Mouse (Mus musculus) stomach, embryonic 16.5 days (tissue): Measurements from ENCODE around the gene Irgm1. TPM values are rescaled to one million over a fixed set of nuclear protein-coding genes. Genes with fewer than 3 reads are reported as not detected.
A peak's percentile ranks its signal among the peaks of the same experiment; 100 is the strongest.

Source experiments
- ATAC-seq: fragments of 200-750 bp; cut with Nextera tagmentation; 2 replicates; pipeline ENCODE4 v1.8.0; 2017; ENCODE audit warnings: moderate number of reproducible peaks, moderate TSS enrichment; ENCODE audit not compliant: insufficient read depth, low FRiP score
- H3K27ac ChIP-seq: fragments of 300-500 bp; sonication (generic); 2 replicates; pipeline ENCODE4 v1.5.1; 2014; ENCODE audit warnings: low read length
- H3K27me3 ChIP-seq: fragments of 300-500 bp; sonication (generic); 2 replicates; pipeline ENCODE4 v1.6.1; 2014; ENCODE audit warnings: low read length, control low read depth, mixed read lengths; ENCODE audit not compliant: control insufficient read depth, insufficient read depth
- H3K36me3 ChIP-seq: fragments of 300-500 bp; sonication (generic); 2 replicates; pipeline ENCODE4 v1.6.1; 2014; ENCODE audit warnings: low read length; ENCODE audit not compliant: control insufficient read depth, insufficient read depth
- H3K4me1 ChIP-seq: fragments of 300-500 bp; sonication (generic); 2 replicates; pipeline ENCODE4 v1.6.1; 2014; ENCODE audit warnings: low read length, control low read depth, mixed read lengths; ENCODE audit not compliant: control insufficient read depth, insufficient read depth
- H3K4me2 ChIP-seq: fragments of 300-500 bp; sonication (generic); 2 replicates; pipeline ENCODE4 v1.6.1; 2014; ENCODE audit warnings: low read depth, low read length, mixed read lengths
- H3K4me3 ChIP-seq: fragments of 300-500 bp; sonication (generic); replicated peaks from 2 replicates; pipeline ENCODE4 v1.5.1; 2014; ENCODE audit warnings: mild to moderate bottlenecking, low read length
- H3K9ac ChIP-seq: fragments of 300-500 bp; sonication (generic); 2 replicates; pipeline ENCODE4 v1.6.1; 2014; ENCODE audit warnings: low read length
- H3K9me3 ChIP-seq: fragments of 300-500 bp; sonication (generic); replicated peaks from 2 replicates; pipeline ENCODE4 v1.6.1; 2016; ENCODE audit warnings: low read length, control low read depth; ENCODE audit not compliant: control insufficient read depth
- WGBS: fragments of 180-500 bp; shearing (Covaris S2); extraction: QIAGEN DNeasy Blood & Tissue Kit; methylation state at CpG from one replicate; pipeline ENCODE4 v1.1.7; 2014; 5-methylcytosine and 5-hydroxymethylcytosine counted together
- polyA plus RNA-seq: library from polyadenylated mRNA; unstranded; fragments of >200 nt; fragmentation: Nextera tagmentation; extraction: Ambion mirVana; gene quantifications from 2 replicates; pipeline ENCODE4 v1.2.1, GENCODE M21; 2015

The Irgm1 gene
- polyA plus RNA-seq, 1 experiment from 2014 or later: 13.1 TPM

DNA sequence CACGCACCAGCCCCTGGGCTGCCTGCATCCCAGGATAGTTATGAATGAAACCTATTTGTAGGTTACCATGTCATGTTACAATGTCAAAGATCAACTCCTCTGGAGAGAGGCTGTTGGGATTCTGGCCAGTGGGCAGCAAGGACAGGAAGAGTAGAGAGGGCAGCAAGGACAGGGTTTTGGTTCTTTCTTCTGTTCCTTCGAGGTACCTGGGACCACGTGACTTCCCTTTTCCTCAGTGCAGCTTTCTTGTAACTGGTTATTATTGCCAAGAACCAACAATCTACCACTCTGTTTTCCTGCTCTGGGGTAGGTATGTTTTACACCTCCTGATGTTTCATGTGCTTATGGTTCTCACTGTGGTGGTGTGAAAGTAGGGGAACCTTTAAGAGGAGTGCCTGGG is 7.7 kb downstream of the Irgm1 start:
- WGBS: 88% methylated on average over 3 of the region's 3 CpGs
- 0 out of 2 replicates have a peak, but pooled peaks cover 4% of the 10 kb centered on the region for H3K36me3 ChIP-seq
- H3K4me3 ChIP-seq: no peak overlapping the region
- H3K27me3 ChIP-seq: no peaks in the 10 kb centered on the region
- ATAC-seq: no peak
- H3K4me2 ChIP-seq: no peak overlapping the region
- no peak overlapping the region for H3K27ac ChIP-seq
- no peak overlapping the region for H3K9ac ChIP-seq
- no peaks in the 10 kb centered on the region for H3K4me1 ChIP-seq
- H3K9me3 ChIP-seq: no peaks in the 10 kb centered on the region

DNA sequence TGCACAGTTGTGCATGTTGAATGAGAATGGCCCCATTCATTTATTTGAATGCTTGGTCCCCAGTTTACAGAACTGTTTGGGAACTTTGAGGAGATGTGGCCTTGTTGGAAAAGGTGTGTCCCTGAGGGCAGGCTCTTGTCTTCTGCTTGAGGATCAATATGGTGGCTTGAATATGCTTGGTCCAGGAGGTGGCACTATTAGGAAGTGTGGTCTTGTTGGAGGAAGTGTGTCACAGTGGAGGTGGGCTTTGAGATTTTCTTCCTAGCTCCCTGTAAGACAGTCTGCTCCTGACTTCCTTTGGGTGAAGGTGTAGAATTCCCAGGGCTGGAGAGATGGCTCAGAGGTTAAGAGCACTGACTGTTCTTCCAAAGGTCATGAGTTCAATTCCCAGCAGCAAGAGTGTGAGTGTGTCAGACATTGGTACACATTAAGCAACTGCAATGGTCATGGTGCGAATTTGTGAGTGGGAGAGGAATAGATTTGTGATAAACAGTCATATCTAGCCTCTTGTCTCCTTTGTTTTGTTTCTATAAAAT is 8.6 kb downstream of the Irgm1 start:
- WGBS: 64% methylated on average over 1 of the region's 1 CpGs
- H3K4me2 ChIP-seq: no peak overlapping the region
- no peaks in the 10 kb centered on the region for H3K27me3 ChIP-seq
- no peak for ATAC-seq
- 0 out of 2 replicates have a peak, but pooled peaks cover 4% of the 10 kb centered on the region for H3K36me3 ChIP-seq
- no peaks in the 10 kb centered on the region for H3K4me1 ChIP-seq
- no peaks in the 10 kb centered on the region for H3K9me3 ChIP-seq
- no peak overlapping the region for H3K9ac ChIP-seq
- H3K4me3 ChIP-seq: no peak overlapping the region
- no peak overlapping the region for H3K27ac ChIP-seq

DNA sequence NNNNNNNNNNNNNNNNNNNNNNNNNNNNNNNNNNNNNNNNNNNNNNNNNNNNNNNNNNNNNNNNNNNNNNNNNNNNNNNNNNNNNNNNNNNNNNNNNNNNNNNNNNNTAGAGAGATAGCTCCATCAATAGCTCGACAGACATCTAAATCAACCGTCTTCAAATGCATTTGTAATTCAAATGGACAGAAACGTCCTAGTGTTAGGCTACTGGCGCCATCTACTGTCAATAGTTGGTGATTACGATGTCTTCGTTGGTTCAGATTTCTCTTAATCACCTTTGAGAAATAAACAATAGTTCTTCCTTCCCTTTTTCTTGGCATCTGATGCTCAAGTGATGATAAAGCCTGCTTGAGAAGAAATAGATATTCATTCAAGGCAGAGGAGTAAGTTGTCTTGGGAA is 12.5 kb downstream of the Irgm1 start:
- Histone ChIP-seq H3K36me3 (no peaks in the 10 kb centered on the region), H3K4me3 (peak overlapping the region; percentile 81; the same call in 1 of the 2 replicates), H3K4me1 (peaks cover 10% of the 10 kb centered on the region), H3K27me3 (no peaks in the 10 kb centered on the region), H3K9me3 (no peaks in the 10 kb centered on the region), H3K4me2 (peak overlapping the region; percentile 56), H3K27ac (no peak overlapping the region), H3K9ac (no peak overlapping the region)
- ATAC-seq: no peak
- WGBS: under 1% methylated on average over 6 of the region's 6 CpGs

DNA sequence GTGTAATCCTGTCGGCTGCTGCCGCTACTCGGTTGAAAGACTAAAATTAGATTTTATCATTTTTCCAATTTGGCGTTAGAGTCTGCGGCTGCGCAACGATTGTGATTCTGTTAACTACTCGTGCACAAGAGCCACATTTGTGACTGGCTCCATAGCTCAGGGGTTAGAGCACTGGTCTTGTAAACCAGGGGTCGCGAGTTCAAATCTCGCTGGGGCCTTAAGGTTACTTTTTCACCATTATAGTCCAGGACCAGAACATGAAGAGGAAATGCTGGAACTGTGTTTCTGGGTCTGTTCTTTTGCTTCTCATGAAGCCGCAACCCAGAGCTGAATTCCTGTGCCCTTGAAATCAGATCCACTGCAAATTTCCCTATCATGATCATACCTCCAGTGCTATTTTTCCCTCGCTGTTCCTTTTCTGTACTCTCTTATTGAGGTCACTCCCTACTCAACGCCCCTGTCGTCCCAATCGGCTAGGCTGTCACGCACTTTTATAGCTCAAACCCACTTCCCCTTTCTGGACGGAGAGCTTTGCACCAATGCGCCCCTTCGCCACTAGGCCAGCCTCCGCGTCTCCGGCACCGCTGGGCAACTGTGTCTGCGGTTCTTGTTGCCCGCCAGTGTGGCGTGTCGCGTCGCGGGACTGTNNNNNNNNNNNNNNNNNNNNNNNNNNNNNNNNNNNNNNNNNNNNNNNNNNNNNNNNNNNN is 17.9 kb downstream of the Irgm1 start:
- no peaks in the 10 kb centered on the region for H3K36me3 ChIP-seq
- H3K4me3 ChIP-seq: peak overlapping the region; percentile 81
- no peaks in the 10 kb centered on the region for H3K27me3 ChIP-seq
- peak overlapping the region; percentile 45 for H3K27ac ChIP-seq
- peak overlapping the region; percentile 88 for H3K4me2 ChIP-seq
- no peaks in the 10 kb centered on the region for H3K9me3 ChIP-seq
- peak overlapping the region; percentile 66 for H3K9ac ChIP-seq
- H3K4me1 ChIP-seq: peaks cover 12% of the 10 kb centered on the region
- WGBS: 1% methylated on average over 31 of the region's 31 CpGs
- ATAC-seq: peak; percentile 63; the same call in 1 of the 2 replicates

DNA sequence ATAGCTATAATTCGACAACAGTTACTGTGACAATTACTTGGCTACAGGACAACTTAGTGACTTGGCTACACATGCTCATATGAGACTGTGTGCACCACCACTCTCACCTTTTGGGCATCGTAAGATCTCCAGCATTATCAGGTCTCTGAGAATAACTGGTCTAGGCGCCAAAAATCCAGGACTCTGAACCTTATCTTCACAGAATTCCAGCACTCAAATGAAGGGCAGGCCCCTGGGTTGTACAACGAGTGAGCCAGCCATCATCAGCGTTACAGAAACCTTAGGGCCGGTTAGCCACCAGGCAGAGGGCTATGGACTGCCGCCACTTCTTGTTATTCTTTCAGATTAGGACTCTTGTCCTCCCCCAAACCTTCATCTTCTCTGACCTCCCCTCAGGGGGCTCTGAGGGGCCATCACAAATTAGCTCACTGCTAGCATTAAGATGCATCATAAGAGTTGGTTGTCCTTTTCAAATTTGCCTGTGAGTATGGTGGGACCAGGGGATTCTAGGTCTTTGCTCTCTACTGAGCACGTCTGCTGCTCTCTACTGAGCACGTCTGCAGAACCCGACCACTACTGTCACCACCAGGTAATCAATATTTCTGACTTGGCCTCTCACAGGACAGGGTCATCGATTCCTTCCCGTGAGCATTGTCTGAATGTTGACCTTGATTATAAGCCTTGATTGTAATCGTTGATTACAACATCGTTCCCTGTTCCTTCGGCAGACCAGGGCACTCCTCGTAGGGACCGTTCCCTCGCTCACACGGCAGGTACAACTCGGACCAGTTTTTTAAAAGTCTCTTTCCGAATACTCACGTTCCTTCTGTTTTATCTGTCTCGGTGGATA is 18.6 kb downstream of the Irgm1 start:
- Histone ChIP-seq H3K27ac (no peak overlapping the region), H3K4me2 (peak overlapping the region; percentile 88), H3K9ac (peak overlapping the region; percentile 65), H3K36me3 (no peaks in the 10 kb centered on the region), H3K4me1 (peaks cover 12% of the 10 kb centered on the region), H3K9me3 (no peaks in the 10 kb centered on the region), H3K4me3 (peak overlapping the region; percentile 81), H3K27me3 (no peaks in the 10 kb centered on the region)
- WGBS: 11% methylated on average over 23 of the region's 23 CpGs
- ATAC-seq: no peak

DNA sequence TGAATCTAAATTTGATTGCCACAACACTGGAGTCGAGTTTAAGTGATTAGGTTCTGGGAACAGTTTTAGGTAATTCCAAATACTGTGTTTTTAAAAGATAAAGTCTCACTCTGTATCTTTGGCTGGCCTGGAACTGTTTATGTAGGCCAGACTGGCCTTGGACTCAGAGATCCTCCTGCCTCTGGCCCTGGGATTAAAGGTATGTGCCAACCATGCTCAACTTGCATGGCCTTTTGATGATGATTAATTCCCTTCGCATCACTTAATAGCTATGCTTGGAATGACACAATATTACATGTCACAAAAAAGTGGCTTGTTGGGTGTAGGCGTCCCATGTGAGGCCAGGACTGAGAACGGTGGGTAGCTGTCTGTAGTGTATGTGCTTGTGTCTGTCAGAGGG is 19.3 kb downstream of the Irgm1 start:
- Histone ChIP-seq H3K36me3 (no peaks in the 10 kb centered on the region), H3K27ac (no peak overlapping the region), H3K4me2 (no peak overlapping the region), H3K27me3 (no peaks in the 10 kb centered on the region), H3K9ac (no peak overlapping the region), H3K9me3 (no peaks in the 10 kb centered on the region), H3K4me3 (no peak overlapping the region), H3K4me1 (peaks cover 12% of the 10 kb centered on the region)
- 73% methylated on average over 4 of the region's 4 CpGs for WGBS
- ATAC-seq: no peak

DNA sequence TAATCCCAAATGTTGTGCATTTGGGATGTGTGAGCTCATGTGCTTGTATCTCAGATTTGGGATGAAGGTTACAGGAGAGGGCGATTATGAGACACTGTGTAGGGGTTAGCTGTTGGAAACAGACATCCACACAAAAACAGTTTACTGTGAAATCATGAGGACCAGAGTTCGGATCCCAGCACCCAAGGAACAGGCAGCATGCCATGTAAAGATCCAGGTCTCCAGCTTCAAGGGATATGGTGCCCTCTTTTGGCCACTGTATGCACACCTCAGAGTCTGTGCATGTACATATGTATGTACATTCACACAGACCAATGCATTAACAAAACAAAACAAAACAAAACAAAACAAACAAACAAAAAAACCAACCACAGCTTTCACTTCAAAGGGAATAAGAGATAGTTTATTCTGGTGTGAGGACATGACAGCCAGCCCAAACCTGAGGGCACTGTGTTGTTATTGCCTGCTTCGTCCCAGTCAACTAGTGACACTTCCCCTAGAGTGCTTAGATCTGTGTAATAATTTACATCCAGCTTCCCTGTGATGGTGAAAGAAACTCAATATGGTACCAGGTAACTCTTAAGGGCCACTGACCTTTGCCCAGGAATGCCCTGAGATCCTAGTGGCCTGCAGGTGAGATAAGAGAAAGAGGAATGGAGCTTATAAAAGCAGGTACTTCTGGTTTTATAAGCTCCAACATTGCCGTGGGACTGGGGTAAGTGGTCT is 20.1 kb downstream of the Irgm1 start:
- Histone ChIP-seq H3K9ac (no peak overlapping the region), H3K4me2 (no peak overlapping the region), H3K27ac (no peak overlapping the region), H3K4me1 (peaks cover 12% of the 10 kb centered on the region), H3K36me3 (no peaks in the 10 kb centered on the region), H3K9me3 (no peaks in the 10 kb centered on the region), H3K4me3 (no peak overlapping the region), H3K27me3 (no peaks in the 10 kb centered on the region)
- WGBS: 78% methylated on average over 4 of the region's 4 CpGs
- no peak for ATAC-seq

DNA sequence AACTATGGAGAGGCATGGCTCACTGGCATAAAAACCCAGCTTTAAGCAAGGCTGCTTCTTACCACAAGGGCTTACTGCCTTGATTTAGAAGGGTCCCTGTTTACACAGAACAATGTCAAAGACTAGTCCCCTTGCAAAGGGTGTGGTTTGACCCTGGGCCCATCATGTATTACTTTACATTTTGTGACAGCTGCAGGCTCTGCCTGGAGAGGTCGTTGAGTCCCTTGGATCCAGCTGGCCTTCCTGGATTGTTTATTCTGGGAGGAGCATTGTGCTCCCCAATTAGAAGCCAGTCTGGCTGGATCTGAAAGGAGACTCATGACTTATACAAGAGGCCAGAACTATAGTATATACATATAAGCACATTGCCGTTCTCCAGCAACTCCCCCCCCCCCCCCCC is 21.2 kb downstream of the Irgm1 start:
- H3K9ac ChIP-seq: no peak overlapping the region
- no peak overlapping the region for H3K4me2 ChIP-seq
- ATAC-seq: no peak
- H3K27ac ChIP-seq: no peak overlapping the region
- H3K27me3 ChIP-seq: no peaks in the 10 kb centered on the region
- H3K9me3 ChIP-seq: no peaks in the 10 kb centered on the region
- H3K4me3 ChIP-seq: no peak overlapping the region
- H3K36me3 ChIP-seq: no peaks in the 10 kb centered on the region
- 11% methylated on average over 2 of the region's 2 CpGs for WGBS
- peaks cover 12% of the 10 kb centered on the region for H3K4me1 ChIP-seq
